Mouse (Mus musculus): ENCODE data around the gene Spata32. TPM values are rescaled to one million over a fixed set of nuclear protein-coding genes. Genes with fewer than 3 reads are reported as not detected.
"Not testable (repeated sequence)": the region's sequence is repeated elsewhere in the genome, so short reads cannot be mapped to it uniquely, and the experiment has no call there.

The Spata32 gene
- polyA plus RNA-seq, 1 experiment = not detected

GRCm38 (mm10) chr11:103234447-103234846 is 16.2 kb upstream of the Spata32 start:
- Histone ChIP-seq H3K4me3 (replicated peaks) (no peak overlapping the region), H3K27me3 (ENCODE audit: control insufficient read depth) (no peaks in the 10 kb centered on the region), H3K36me3 (ENCODE audit: control insufficient read depth) (peaks cover 6% of the 10 kb centered on the region), H3K4me1 (ENCODE audit: control insufficient read depth) (no peaks in the 10 kb centered on the region), H3K9me3 (ENCODE audit: control insufficient read depth, low read length) (no peaks in the 10 kb centered on the region)
- TF ChIP-seq TAL1 (IDR thresholded peaks at IDR 0.05; ENCODE audit: low read length) (no peak), GATA1 (IDR thresholded peaks at IDR 0.05; ENCODE audit: low read length) (no peak)

GRCm38 (mm10) chr11:103232966-103233365 is 14.7 kb upstream of the Spata32 start:
- H3K36me3 ChIP-seq (ENCODE audit: control insufficient read depth) = peaks cover 6% of the 10 kb centered on the region
- TF ChIP-seq TAL1 (IDR thresholded peaks at IDR 0.05; ENCODE audit: low read length) (no peak), GATA1 (IDR thresholded peaks at IDR 0.05; ENCODE audit: low read length) (no peak)
- no peaks in the 10 kb centered on the region for H3K9me3 ChIP-seq (ENCODE audit: control insufficient read depth, low read length)
- no peaks in the 10 kb centered on the region for H3K4me1 ChIP-seq (ENCODE audit: control insufficient read depth)
- no peak overlapping the region for H3K4me3 ChIP-seq (replicated peaks)
- no peaks in the 10 kb centered on the region for H3K27me3 ChIP-seq (ENCODE audit: control insufficient read depth)

DNA sequence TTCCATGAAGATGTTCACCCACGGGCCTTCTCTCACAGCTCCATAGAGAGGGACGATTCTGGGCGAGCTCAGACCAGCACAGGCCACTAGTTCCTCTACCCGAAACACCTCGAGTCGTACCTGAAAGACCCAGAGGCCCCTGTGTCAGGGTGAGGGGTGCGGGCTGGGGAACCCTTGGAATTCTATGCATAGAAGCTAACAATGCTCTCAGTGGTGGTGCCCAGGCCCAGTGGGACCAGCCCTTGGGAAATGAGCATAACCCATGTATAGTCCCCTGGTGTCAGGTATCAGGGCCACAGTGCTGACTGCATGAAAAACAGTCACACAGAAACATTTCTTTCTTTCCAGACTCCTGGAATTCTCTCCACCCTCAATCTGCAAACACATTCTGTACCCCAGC is 13.1 kb upstream of the Spata32 start:
- H3K27me3 ChIP-seq (ENCODE audit: control insufficient read depth) = no peaks in the 10 kb centered on the region
- H3K4me1 ChIP-seq (ENCODE audit: control insufficient read depth) = no peaks in the 10 kb centered on the region
- H3K4me3 ChIP-seq (replicated peaks) = no peak overlapping the region
- peaks cover 6% of the 10 kb centered on the region for H3K36me3 ChIP-seq (ENCODE audit: control insufficient read depth)
- no peaks in the 10 kb centered on the region for H3K9me3 ChIP-seq (ENCODE audit: control insufficient read depth, low read length)
- TF ChIP-seq TAL1 (IDR thresholded peaks at IDR 0.05; ENCODE audit: low read length) = no peak
- no peak for TF ChIP-seq GATA1 (IDR thresholded peaks at IDR 0.05; ENCODE audit: low read length)

DNA sequence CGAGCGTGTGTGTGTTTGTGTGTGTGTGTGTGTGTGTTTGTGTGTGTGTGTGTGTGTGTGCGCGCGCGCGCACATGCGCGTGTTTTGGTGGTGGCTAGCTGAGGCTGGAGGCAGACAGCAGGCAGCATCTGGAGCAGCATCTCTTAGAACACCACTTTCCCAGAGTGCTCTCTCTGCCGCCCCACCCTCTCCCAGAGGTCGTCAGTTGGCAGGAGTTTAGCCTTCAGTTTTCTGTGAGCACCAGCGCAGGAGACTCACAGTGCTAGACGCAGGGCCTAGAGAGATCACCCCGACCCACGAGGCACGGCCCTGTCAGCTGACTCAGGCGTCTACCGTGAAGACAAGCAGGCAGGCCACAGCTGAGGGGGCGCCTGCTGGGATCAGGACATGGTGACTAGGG is 12.4 kb upstream of the Spata32 start:
- H3K4me1 ChIP-seq (ENCODE audit: control insufficient read depth) = no peaks in the 10 kb centered on the region
- TF ChIP-seq GATA1 (IDR thresholded peaks at IDR 0.05; ENCODE audit: low read length) = no peak
- no peak for TF ChIP-seq TAL1 (IDR thresholded peaks at IDR 0.05; ENCODE audit: low read length)
- no peaks in the 10 kb centered on the region for H3K27me3 ChIP-seq (ENCODE audit: control insufficient read depth)
- peaks cover 6% of the 10 kb centered on the region for H3K36me3 ChIP-seq (ENCODE audit: control insufficient read depth)
- no peak overlapping the region for H3K4me3 ChIP-seq (replicated peaks)
- H3K9me3 ChIP-seq (ENCODE audit: control insufficient read depth, low read length) = no peaks in the 10 kb centered on the region

DNA sequence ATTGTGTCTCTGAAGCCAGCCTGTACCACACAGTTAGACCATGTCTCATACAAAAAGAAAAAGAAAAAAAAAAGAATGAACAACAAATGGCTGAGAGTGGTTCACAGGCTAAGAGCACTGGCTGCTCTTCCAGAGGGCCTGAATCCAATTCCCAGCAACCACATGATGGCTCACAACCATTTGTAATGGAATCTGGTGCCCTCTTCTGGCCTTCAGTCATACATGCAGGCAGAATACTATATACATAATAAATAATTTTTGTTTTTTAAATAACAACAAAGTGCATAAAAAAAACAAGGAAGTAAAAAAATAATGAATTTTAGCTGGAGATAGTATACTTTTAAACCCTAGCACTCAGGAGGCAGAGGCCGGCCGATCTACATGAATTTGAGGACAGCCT is 11.4 kb upstream of the Spata32 start:
- peaks cover 6% of the 10 kb centered on the region for H3K36me3 ChIP-seq (ENCODE audit: control insufficient read depth)
- H3K4me3 ChIP-seq (replicated peaks) = no peak overlapping the region
- TF ChIP-seq TAL1 (IDR thresholded peaks at IDR 0.05; ENCODE audit: low read length) (no peak), GATA1 (IDR thresholded peaks at IDR 0.05; ENCODE audit: low read length) (no peak)
- no peaks in the 10 kb centered on the region for H3K9me3 ChIP-seq (ENCODE audit: control insufficient read depth, low read length)
- H3K27me3 ChIP-seq (ENCODE audit: control insufficient read depth) = no peaks in the 10 kb centered on the region
- no peaks in the 10 kb centered on the region for H3K4me1 ChIP-seq (ENCODE audit: control insufficient read depth)

- Histone ChIP-seq H3K9me3 (ENCODE audit: control insufficient read depth, low read length) (no peaks in the 10 kb centered on the region), H3K36me3 (ENCODE audit: control insufficient read depth) (no peaks in the 10 kb centered on the region; the same call in 1 of the 2 replicates), H3K4me3 (replicated peaks) (no peak overlapping the region), H3K27me3 (ENCODE audit: control insufficient read depth) (no peaks in the 10 kb centered on the region), H3K4me1 (ENCODE audit: control insufficient read depth) (no peaks in the 10 kb centered on the region)
- TF ChIP-seq TAL1 (IDR thresholded peaks at IDR 0.05; ENCODE audit: low read length) (no peak), GATA1 (IDR thresholded peaks at IDR 0.05; ENCODE audit: low read length) (no peak)
Measured at GRCm38 (mm10) chr11:103223951-103224456, 5.8 kb upstream of the Spata32 start.

DNA sequence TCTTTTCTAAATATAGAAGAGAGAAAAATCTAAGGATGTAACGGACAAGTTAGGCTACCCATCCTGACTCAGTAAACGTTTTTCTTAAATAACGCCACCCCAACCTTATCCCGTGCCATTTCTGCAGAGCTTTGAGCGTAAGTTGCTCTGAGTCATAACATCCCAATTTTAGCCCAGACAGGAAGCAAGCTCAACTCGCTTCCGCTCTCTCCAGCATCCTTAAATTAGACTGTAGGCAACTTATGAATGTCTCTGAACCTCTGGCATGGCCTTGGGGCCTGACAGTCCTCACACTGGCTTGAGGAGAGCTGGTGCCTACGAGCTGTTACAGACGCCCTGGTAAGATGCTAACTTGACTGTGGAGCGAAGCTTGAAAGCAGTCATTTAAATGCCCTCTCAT is 5.2 kb upstream of the Spata32 start:
- H3K9me3 ChIP-seq (ENCODE audit: control insufficient read depth, low read length) = no peaks in the 10 kb centered on the region
- H3K27me3 ChIP-seq (ENCODE audit: control insufficient read depth) = peaks cover 2% of the 10 kb centered on the region; the same call in 1 of the 2 replicates
- TF ChIP-seq TAL1 (IDR thresholded peaks at IDR 0.05; ENCODE audit: low read length) = no peak
- no peaks in the 10 kb centered on the region; the same call in 1 of the 2 replicates for H3K36me3 ChIP-seq (ENCODE audit: control insufficient read depth)
- H3K4me1 ChIP-seq (ENCODE audit: control insufficient read depth) = no peaks in the 10 kb centered on the region
- no peak overlapping the region for H3K4me3 ChIP-seq (replicated peaks)

- not testable (repeated sequence) for H3K4me1 ChIP-seq (ENCODE audit: control insufficient read depth); H3K27me3 ChIP-seq (ENCODE audit: control insufficient read depth); H3K36me3 ChIP-seq (ENCODE audit: control insufficient read depth); H3K9me3 ChIP-seq (ENCODE audit: control insufficient read depth, low read length); H3K4me3 ChIP-seq (replicated peaks)
Measured at GRCm38 (mm10) chr11:103222718-103223117, 4.5 kb upstream of the Spata32 start.

GRCm38 (mm10) chr11:103221437-103221836 is 3.2 kb upstream of the Spata32 start:
- no peak for TF ChIP-seq TAL1 (IDR thresholded peaks at IDR 0.05; ENCODE audit: low read length)
- no peak for TF ChIP-seq GATA1 (IDR thresholded peaks at IDR 0.05; ENCODE audit: low read length)
- Histone ChIP-seq H3K4me1 (ENCODE audit: control insufficient read depth) (peaks cover 8% of the 10 kb centered on the region), H3K27me3 (ENCODE audit: control insufficient read depth) (peaks cover 7% of the 10 kb centered on the region), H3K9me3 (ENCODE audit: control insufficient read depth, low read length) (no peaks in the 10 kb centered on the region), H3K36me3 (ENCODE audit: control insufficient read depth) (no peaks in the 10 kb centered on the region), H3K4me3 (replicated peaks) (no peak overlapping the region)

- TF ChIP-seq TAL1 (IDR thresholded peaks at IDR 0.05; ENCODE audit: low read length) (no peak), GATA1 (IDR thresholded peaks at IDR 0.05; ENCODE audit: low read length) (no peak)
- no peaks in the 10 kb centered on the region for H3K36me3 ChIP-seq (ENCODE audit: control insufficient read depth)
- peaks cover 11% of the 10 kb centered on the region for H3K4me1 ChIP-seq (ENCODE audit: control insufficient read depth)
- H3K27me3 ChIP-seq (ENCODE audit: control insufficient read depth) = peaks cover 7% of the 10 kb centered on the region
- H3K4me3 ChIP-seq (replicated peaks) = no peak overlapping the region
- no peaks in the 10 kb centered on the region for H3K9me3 ChIP-seq (ENCODE audit: control insufficient read depth, low read length)
Measured at GRCm38 (mm10) chr11:103219995-103220394, 1.8 kb upstream of the Spata32 start.

Data from erythroblast, embryonic 14.5 days (primary cell).